Mouse (Mus musculus) kidney, embryonic 16.5 days (tissue): ENCODE data around the gene Iqgap2. TPM values are rescaled to one million over a fixed set of nuclear protein-coding genes. Genes with fewer than 3 reads are reported as not detected.
A peak's percentile ranks its signal among the peaks of the same experiment; 100 is the strongest.

Source experiments
- ATAC-seq: fragments of 200-750 bp; cut with Nextera tagmentation; 2 replicates; pipeline ENCODE4 v1.8.0; 2017; ENCODE audit warnings: moderate TSS enrichment; ENCODE audit not compliant: low FRiP score, low TSS enrichment
- H3K27ac ChIP-seq: fragments of 300-500 bp; sonication (generic); 2 replicates; pipeline ENCODE4 v1.5.1; 2014; ENCODE audit warnings: low read length
- H3K27me3 ChIP-seq: fragments of 300-500 bp; sonication (generic); 2 replicates; pipeline ENCODE4 v1.6.1; 2014; ENCODE audit warnings: low read length, control low read depth, mixed read lengths; ENCODE audit not compliant: insufficient read depth
- H3K36me3 ChIP-seq: fragments of 300-500 bp; sonication (generic); 2 replicates; pipeline ENCODE4 v1.6.1; 2014; ENCODE audit warnings: low read length, control low read depth, mixed read lengths; ENCODE audit not compliant: insufficient read depth
- H3K4me1 ChIP-seq: fragments of 300-500 bp; sonication (generic); 2 replicates; pipeline ENCODE4 v1.6.1; 2014; ENCODE audit warnings: low read length, control low read depth, mixed read lengths; ENCODE audit not compliant: insufficient read depth
- H3K4me2 ChIP-seq: fragments of 300-500 bp; sonication (generic); replicated peaks from 2 replicates; pipeline ENCODE4 v1.6.1; 2014; ENCODE audit warnings: low read depth, low read length
- H3K4me3 ChIP-seq: fragments of 300-500 bp; sonication (generic); 2 replicates; pipeline ENCODE4 v1.5.1; 2014; ENCODE audit warnings: mild to moderate bottlenecking, low read length
- H3K9ac ChIP-seq: fragments of 300-500 bp; sonication (generic); replicated peaks from 2 replicates; pipeline ENCODE4 v1.6.1; 2014; ENCODE audit warnings: low read length
- H3K9me3 ChIP-seq: fragments of 300-500 bp; sonication (generic); 2 replicates; pipeline ENCODE4 v1.6.1; 2016; ENCODE audit warnings: low read length, control low read depth
- WGBS: fragments of 180-500 bp; shearing (Covaris S2); extraction: QIAGEN DNeasy Blood & Tissue Kit; methylation state at CpG from one replicate; pipeline ENCODE4 v1.1.7; 2014; 5-methylcytosine and 5-hydroxymethylcytosine counted together
- polyA plus RNA-seq: library from polyadenylated mRNA; unstranded; fragments of >200 nt; fragmentation: Nextera tagmentation; extraction: Ambion mirVana; gene quantifications from 2 replicates; pipeline ENCODE4 v1.2.1, GENCODE M21; 2015

The Iqgap2 gene
- polyA plus RNA-seq, 1 experiment from 2014 or later = 10.5 TPM

GRCm38 (mm10) chr13:95774966-95775696 is 116.6 kb downstream of the Iqgap2 start:
- no peak overlapping the region for H3K27ac ChIP-seq
- no peak overlapping the region for H3K9ac ChIP-seq
- peaks cover 23% of the 10 kb centered on the region for H3K4me1 ChIP-seq
- H3K4me3 ChIP-seq = no peak overlapping the region
- WGBS = 44% methylated on average over 11 of the region's 11 CpGs
- no peaks in the 10 kb centered on the region for H3K36me3 ChIP-seq
- H3K27me3 ChIP-seq = no peaks in the 10 kb centered on the region
- ATAC-seq = no peak
- no peak overlapping the region for H3K4me2 ChIP-seq
- H3K9me3 ChIP-seq = no peaks in the 10 kb centered on the region

DNA sequence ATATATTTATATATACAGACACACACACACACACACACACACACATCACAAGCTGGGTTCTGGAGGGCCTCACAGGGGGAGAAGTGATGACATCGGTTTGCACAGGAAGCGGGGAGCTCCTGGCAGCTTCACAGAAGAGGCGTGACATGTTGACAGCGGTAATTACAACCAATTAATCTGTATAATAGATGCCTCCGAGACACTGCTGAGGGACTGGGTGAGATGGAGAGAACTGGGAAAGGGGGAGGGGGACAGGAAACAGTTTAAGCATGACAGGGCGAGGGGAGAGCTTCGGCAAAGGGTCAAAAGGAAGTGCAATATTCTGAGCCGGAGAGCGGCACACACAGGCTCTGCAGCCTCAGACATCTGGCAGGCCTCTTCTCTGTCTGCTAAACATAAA is 126.7 kb downstream of the Iqgap2 start:
- H3K27me3 ChIP-seq = no peaks in the 10 kb centered on the region
- no peaks in the 10 kb centered on the region for H3K9me3 ChIP-seq
- H3K4me1 ChIP-seq = peaks cover 32% of the 10 kb centered on the region
- peak overlapping the region; percentile 21; the same call in 1 of the 2 replicates for H3K4me2 ChIP-seq
- ATAC-seq = peak; percentile 93
- H3K27ac ChIP-seq = peak overlapping the region; percentile 85
- no peaks in the 10 kb centered on the region for H3K36me3 ChIP-seq
- H3K4me3 ChIP-seq = no peak overlapping the region
- 9% methylated on average over 9 of the region's 9 CpGs for WGBS
- H3K9ac ChIP-seq = no peak overlapping the region

- Histone ChIP-seq H3K9ac (no peak overlapping the region), H3K27ac (peak overlapping the region; percentile 71), H3K9me3 (no peaks in the 10 kb centered on the region), H3K36me3 (no peaks in the 10 kb centered on the region), H3K4me3 (no peak overlapping the region), H3K4me2 (no peak overlapping the region), H3K4me1 (peaks cover 29% of the 10 kb centered on the region), H3K27me3 (no peaks in the 10 kb centered on the region)
- ATAC-seq = peak; percentile 66; the same call in 1 of the 2 replicates
- WGBS = 12% methylated on average over 3 of the region's 3 CpGs
These were observed 127.7 kb downstream of the Iqgap2 start for GRCm38 (mm10) chr13:95763876-95764517.

DNA sequence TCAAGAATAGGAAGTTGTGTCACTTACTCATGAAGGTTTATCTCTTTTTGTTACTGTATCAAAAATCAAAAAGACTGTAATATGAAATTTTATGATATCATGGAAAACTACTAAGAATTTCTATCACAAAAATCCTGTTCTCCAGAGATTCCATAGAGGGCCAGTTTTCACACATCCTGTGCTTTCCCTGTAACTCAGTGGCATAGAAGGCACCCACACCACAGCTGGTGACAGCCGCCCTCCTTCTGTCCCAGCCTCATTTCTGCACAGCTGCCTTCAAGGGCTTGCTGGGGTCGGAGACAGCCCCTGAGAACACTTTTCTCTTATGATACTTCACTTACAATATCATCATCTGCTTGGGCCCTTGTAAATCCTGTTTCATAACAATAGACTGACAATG is 131.9 kb downstream of the Iqgap2 start:
- WGBS = 88% methylated on average over 2 of the region's 2 CpGs
- H3K36me3 ChIP-seq = no peaks in the 10 kb centered on the region
- H3K4me3 ChIP-seq = no peak overlapping the region
- no peak overlapping the region for H3K4me2 ChIP-seq
- no peak overlapping the region for H3K27ac ChIP-seq
- H3K27me3 ChIP-seq = no peaks in the 10 kb centered on the region
- no peaks in the 10 kb centered on the region for H3K9me3 ChIP-seq
- ATAC-seq = no peak
- no peak overlapping the region for H3K9ac ChIP-seq
- peaks cover 16% of the 10 kb centered on the region for H3K4me1 ChIP-seq

DNA sequence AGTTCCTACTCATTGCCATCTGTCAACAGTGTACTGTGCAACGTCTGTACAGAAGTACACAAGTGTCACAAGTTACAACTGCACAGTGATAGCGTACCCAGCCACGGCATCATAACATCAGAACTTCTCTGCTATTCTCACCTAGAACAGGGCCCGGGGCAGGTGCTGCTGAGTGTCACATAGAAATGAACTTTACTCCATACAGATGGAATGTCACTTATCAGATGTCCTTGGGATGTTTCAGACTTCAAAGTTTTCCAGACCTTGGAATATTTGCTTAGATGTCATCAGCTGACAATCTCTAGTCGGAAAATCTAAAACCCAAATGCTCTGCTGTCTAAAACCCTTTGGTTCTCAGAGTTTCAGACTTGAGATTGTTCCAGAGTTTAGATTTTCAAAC is 137.4 kb downstream of the Iqgap2 start:
- H3K36me3 ChIP-seq = no peaks in the 10 kb centered on the region
- no peak overlapping the region for H3K4me2 ChIP-seq
- H3K27me3 ChIP-seq = no peaks in the 10 kb centered on the region
- no peaks in the 10 kb centered on the region for H3K9me3 ChIP-seq
- 0 out of 2 replicates have a peak, but pooled peaks cover 2% of the 10 kb centered on the region for H3K4me1 ChIP-seq
- ATAC-seq = no peak
- H3K9ac ChIP-seq = no peak overlapping the region
- no peak overlapping the region for H3K27ac ChIP-seq
- H3K4me3 ChIP-seq = no peak overlapping the region
- 91% methylated on average over 5 of the region's 5 CpGs for WGBS

GRCm38 (mm10) chr13:95752386-95752785 is 139.3 kb downstream of the Iqgap2 start:
- Histone ChIP-seq H3K36me3 (no peaks in the 10 kb centered on the region), H3K27ac (no peak overlapping the region), H3K9me3 (no peaks in the 10 kb centered on the region), H3K4me3 (no peak overlapping the region), H3K9ac (no peak overlapping the region), H3K4me2 (no peak overlapping the region), H3K4me1 (0 out of 2 replicates have a peak, but pooled peaks cover 2% of the 10 kb centered on the region), H3K27me3 (no peaks in the 10 kb centered on the region)
- WGBS = 78% methylated on average over 9 of the region's 9 CpGs
- ATAC-seq = no peak

GRCm38 (mm10) chr13:95747541-95747940 is 144.2 kb downstream of the Iqgap2 start:
- H3K9ac ChIP-seq = no peak overlapping the region
- H3K4me2 ChIP-seq = no peak overlapping the region
- WGBS = 77% methylated on average over 11 of the region's 11 CpGs
- no peaks in the 10 kb centered on the region for H3K36me3 ChIP-seq
- peaks cover 5% of the 10 kb centered on the region for H3K4me1 ChIP-seq
- no peaks in the 10 kb centered on the region for H3K27me3 ChIP-seq
- H3K4me3 ChIP-seq = no peak overlapping the region
- no peak overlapping the region for H3K27ac ChIP-seq
- no peak for ATAC-seq
- H3K9me3 ChIP-seq = no peaks in the 10 kb centered on the region

DNA sequence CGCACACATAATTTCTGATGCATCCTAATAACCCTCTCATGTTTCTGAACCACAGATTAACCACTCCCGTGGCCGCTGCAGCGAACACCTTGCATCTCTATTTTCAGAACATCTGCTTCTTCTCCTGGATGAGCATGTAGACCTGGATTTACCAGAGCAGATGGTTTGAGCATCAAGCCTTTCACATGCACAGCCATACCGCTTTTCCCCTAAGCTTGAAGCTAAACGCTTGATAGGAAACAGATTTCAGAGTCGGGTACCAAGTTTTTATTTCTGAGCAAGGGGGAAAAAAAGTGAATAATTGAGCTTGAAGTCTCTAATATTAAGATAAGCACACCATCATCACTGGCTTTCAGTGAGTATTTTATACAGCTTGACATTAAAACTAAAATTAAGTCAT is 144.6 kb downstream of the Iqgap2 start:
- Histone ChIP-seq H3K9ac (no peak overlapping the region), H3K36me3 (no peaks in the 10 kb centered on the region), H3K27ac (no peak overlapping the region), H3K4me2 (no peak overlapping the region), H3K4me3 (no peak overlapping the region), H3K9me3 (no peaks in the 10 kb centered on the region), H3K27me3 (no peaks in the 10 kb centered on the region), H3K4me1 (peaks cover 3% of the 10 kb centered on the region)
- no peak for ATAC-seq
- 82% methylated on average over 7 of the region's 7 CpGs for WGBS

- peak; percentile 71; the same call in 1 of the 2 replicates for ATAC-seq
- 14% methylated on average over 6 of the region's 6 CpGs for WGBS
These were observed 145.2 kb downstream of the Iqgap2 start for GRCm38 (mm10) chr13:95746509-95746908.

GRCm38 (mm10) chr13:95745451-95745850 is 146.3 kb downstream of the Iqgap2 start:
- peaks cover 3% of the 10 kb centered on the region for H3K4me1 ChIP-seq

More at GRCm38 (mm10) chr13:95746509-95746908, 145.2 kb downstream of the Iqgap2 start:
- Histone ChIP-seq H3K9ac (no peak overlapping the region), H3K4me2 (peak overlapping the region; percentile 19; the same call in 1 of the 2 replicates), H3K4me1 (peaks cover 3% of the 10 kb centered on the region), H3K4me3 (no peak overlapping the region), H3K9me3 (no peaks in the 10 kb centered on the region), H3K27ac (no peak overlapping the region), H3K27me3 (no peaks in the 10 kb centered on the region), H3K36me3 (no peaks in the 10 kb centered on the region)

More at GRCm38 (mm10) chr13:95745451-95745850, 146.3 kb downstream of the Iqgap2 start:
- H3K4me2 ChIP-seq = no peak overlapping the region
- no peak overlapping the region for H3K4me3 ChIP-seq
- H3K27me3 ChIP-seq = no peaks in the 10 kb centered on the region
- no peaks in the 10 kb centered on the region for H3K36me3 ChIP-seq
- 65% methylated on average over 4 of the region's 4 CpGs for WGBS
- no peak for ATAC-seq
- H3K9ac ChIP-seq = no peak overlapping the region
- H3K27ac ChIP-seq = no peak overlapping the region
- H3K9me3 ChIP-seq = no peaks in the 10 kb centered on the region
